Mouse (Mus musculus): ENCODE measurements around the gene Gm21488.
"Not testable (repeated sequence)": the region's sequence is repeated elsewhere in the genome, so short reads cannot be mapped to it uniquely, and the experiment has no call there.

Gm21488 gene

GRCm38 (mm10) chrY:27521820-27522219, at the start of gene Gm21488:
Gm21488 (minus strand) TSS chrY:27521920.
- DNase-seq (ENCODE audit: low read depth) = not testable (repeated sequence)

Data from naive thymus-derived CD4-positive, alpha-beta T cell, adult 2 months (primary cell).